Mouse (Mus musculus) NIH3T3 (cell line): ENCODE data around the gene Eno2.
"Not testable (repeated sequence)": the region's sequence is repeated elsewhere in the genome, so short reads cannot be mapped to it uniquely, and the experiment has no call there.

ENCODE experiments used
- DNase-seq: peaks from one replicate; pipeline ENCODE4 v3.0.0-alpha.2; 2012; ENCODE audit warnings: low read depth

The Eno2 gene

DNA sequence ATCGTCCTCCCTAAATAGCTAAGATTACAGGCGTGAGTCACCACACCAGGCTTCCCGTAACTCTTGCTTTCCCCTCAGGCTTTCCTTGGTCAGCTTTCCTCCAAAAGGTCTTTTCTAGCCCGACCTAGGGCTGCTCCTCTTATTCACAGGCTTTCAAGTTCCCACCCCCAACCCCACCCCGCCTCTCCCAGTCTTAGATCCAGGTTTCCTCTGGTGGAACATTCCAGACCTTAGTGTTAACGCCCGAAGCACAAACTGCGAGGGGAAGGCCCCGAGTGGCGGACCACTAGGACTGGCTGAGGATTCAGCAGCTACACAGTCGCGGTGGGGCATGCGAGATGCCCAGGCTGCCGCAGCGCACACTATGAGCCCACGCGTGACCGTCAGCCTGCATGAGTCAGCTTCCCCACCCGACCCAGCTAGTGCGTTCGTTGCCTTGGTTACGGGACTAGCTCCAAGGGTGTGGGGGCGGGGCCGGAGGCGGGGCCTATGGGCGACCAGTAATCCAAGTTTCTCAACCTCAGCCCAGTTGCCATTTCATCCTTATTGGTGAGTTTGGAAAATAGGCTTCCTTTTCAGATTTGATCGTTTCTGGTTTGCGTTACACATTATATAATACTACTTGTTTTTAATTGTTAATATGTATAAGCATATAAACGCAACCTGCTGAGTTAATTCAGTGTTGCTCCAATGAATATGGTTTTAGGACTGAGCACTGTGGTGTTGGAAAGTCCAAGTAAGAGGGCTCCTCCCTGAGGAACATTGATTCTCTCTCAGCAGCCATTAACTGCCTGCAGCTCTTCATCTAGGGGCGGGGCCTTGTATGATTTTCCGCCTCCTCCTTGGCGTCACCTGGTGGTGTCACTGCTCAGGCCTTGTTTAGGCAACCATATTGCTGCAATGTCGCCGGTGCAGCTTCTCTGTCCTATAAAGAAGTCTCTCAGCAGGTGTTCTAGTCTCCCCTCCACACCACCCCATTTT lies 36.2 kb upstream of the Eno2 start:
- DNase-seq: peak; percentile 100

DNA sequence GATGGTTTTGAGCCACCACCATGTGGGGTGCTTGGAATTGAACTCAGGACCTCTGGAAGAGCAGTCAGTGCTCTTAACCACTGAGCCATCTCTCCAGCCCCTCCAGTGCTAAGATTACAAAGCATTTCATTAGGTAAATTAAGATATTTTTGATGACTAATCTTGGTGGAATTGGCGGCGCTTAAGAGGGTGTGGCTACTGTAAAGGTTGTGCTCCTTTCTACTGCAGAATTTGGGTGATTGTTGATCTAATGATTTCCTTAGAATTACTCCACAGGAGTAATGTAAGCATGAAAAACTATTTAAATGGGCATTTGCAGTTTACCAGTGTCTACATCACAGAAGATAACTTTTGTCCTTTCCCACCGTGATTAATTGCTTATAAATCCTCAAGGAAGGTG lies 34.9 kb upstream of the Eno2 start:
- DNase-seq: no peak

DNA sequence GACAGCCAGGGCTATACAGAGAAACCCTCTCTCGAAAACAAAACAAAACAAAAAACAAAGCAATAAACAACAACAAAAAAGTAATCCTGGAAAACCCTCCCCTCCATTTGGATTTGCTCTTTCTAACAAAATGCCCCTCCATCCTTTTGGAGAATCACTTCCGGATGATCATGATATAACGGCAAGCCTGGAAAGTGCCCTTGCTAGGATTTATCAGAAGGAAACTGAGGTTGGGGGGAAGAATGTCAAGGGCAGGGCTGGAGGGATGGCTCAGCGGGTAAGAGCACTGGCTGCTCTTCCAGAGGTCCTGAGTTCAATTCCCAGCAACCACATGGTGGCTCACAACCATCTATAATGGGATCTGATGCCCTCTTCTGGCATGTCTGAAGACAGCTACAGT lies 34.2 kb upstream of the Eno2 start:
- not testable (repeated sequence) for DNase-seq

DNA sequence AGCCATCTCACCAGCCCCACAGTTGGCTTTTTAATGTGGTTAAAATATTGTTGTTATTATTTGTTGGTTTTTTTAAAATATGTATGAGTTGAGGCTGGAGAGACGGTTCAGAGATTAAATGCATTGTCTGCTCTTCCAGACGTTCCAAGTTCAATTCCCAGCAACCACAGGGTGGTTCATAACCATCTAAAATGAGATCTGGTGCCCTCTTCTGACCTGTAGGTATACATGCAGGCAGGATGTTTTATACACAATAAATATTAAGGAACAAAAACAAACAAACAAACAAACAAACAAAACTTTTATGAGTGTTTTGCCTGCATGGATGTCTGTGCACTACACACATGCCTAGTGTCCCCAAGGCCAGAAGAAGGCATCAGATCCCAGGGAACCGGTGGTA lies 33.6 kb upstream of the Eno2 start:
- DNase-seq: no peak

DNA sequence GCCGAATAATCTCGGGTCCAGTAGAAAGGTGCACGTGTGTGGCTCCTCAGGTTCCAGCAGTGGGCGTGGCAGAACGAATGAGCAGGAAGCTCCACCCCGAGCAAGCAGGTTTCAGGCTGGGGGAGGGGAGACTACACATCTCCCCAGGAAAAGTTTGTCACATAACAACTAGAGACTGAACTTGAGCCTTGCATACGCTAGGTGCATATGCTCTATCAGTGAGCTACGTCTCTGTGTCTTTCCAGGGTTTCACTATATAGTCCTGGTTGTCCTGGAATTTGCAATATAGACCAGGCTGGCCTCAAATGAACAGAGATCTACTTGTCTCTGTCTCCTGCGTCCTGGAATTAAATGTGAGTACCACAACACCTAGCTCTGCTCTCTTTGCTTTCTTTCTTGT lies 32.9 kb upstream of the Eno2 start:
- not testable (repeated sequence) for DNase-seq

DNA sequence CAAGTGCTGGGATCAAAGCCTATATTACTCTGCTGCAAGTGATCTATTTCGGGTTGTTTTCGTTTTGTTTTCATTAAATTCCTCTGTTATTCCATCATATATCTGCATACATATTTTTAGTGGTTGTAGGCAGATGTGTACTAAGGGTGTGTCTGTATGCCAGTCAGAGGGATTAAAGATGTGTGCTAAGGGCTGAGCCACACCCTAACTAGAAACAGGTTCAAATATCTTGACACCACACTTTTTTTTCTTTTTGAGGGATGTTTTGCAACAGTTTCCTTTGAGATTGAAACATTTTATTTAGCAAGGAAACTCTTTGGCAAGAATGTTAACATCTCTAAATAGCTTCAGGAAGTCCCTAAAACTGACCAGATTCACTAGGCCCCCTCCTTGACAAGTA lies 26.7 kb upstream of the Eno2 start:
- peak; percentile 39 for DNase-seq

DNA sequence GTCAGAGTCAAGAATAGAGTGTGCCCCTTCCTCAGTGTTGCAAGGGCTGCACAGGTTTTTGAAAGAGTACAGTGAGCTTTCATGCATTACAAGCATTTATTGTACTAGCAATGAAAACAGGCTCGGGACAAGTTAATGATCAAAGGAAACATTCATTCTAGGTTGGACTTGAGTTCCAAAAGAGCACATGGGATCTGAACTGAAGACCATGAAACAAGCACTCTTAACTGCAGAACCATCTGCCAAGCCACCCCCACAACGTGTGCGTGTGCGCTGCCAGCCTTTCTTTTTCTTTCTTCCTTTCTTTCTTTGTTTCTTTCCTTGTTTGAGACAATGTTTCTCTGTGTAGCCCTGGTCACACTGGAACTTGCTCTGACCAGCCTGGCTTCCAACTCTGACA lies 26.3 kb upstream of the Eno2 start:
- DNase-seq: no peak

DNA sequence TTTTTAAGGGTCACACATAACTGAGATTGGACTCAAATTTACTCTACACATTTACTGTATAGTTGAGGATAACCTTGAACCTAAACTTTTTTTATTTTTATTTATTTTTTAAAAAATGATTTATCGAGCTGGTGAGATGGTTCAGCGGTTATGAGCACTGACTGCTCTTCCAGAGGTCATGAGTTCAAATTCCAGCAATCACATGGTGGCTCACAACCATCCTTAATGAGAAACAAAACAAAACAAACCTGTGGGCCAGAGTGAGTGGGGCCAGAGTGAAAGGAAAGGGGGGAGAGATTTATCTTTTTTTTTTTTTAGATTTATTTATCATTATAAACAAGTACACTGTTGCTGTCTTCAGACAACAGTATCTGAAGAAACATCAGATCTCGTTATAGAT lies 22.4 kb upstream of the Eno2 start:
- DNase-seq: no peak

DNA sequence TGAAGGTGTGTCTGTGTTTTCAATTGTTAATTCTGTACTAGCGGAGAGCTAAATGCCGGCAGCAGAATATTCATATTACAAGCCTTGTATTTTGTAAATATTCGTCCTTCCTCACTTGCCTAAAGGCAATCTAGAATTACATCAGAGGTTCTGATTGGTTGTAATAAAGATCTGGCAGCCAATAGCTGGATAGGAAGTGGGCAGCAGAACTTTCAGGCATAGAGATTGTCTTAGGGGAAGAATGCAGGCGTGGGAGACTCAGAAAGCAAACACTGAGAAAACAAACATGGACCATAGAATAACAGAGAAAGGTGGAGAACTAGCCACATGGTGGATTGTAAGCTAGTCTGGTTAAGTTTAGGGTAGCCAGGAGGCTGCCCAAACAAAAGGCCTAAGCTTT lies 20.6 kb upstream of the Eno2 start:
- DNase-seq: no peak

DNA sequence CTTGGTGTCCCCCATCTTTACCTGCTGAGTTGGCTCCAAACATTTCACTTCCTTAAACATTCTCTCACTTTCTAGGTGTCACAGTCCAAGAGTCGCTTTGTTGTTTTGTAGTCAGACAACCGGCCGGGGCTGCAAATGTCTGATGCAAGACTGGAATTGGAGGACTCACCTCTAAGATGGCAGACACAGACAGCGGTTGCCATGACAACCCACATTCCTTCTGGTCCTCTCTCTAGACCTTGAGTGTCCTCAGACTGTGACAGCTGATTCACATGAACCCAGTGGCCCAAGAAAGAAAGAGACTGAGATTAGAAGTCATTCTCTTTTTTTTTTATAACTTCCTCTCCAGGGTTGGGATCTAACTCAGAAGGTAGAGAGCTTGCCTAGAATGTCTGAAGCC lies 20.0 kb upstream of the Eno2 start:
- no peak for DNase-seq

DNA sequence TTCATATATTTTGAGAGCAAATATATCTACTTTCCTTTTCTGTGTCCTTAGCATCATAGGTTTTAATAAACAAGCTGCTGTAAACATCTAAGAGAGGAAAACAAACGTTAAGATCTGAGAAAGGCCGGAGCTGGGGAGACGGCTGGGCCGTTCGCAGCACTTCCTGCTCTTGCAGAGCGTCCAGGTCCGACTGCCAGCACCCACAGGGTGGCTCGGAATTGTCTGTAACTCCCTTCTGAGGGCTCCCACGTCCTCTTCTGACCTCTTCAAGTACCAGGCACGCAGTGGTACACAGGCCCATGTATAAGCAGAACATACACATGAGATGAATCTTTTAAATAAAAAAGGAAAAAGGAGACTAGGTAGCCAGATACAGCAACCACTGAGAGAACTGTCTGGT lies 18.2 kb upstream of the Eno2 start:
- no peak for DNase-seq

DNA sequence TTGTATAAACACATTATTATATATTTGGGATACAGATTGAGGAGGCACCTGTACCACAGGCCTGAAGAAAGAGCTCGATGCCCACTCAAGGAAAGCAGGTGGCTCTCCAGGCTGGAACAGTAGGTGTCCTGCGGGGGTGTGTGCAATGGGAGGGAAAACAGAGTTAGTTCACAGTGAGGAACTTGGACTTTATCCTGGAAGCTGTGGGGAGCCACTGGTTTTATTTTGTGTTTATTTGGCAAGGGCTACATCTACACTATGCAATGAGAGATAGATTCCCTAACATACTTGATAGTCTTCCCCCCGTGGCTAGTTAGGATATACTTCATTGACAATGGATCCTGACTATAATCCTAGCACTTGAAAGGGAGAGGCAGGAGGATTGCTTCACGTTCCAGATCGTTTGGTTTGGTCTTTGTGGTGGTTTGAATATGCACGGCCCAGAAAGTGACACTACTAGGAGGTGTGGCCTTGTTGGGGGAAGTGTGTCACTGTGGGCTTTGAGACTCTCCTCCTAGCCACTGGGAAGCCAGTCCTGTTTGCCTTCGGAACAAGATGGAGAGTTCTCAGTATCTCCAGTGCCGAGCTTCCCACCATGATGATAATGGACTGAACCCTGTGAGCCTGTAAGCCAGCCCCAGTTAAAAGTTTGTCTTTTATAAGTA lies 17.4 kb upstream of the Eno2 start:
- no peak for DNase-seq

DNA sequence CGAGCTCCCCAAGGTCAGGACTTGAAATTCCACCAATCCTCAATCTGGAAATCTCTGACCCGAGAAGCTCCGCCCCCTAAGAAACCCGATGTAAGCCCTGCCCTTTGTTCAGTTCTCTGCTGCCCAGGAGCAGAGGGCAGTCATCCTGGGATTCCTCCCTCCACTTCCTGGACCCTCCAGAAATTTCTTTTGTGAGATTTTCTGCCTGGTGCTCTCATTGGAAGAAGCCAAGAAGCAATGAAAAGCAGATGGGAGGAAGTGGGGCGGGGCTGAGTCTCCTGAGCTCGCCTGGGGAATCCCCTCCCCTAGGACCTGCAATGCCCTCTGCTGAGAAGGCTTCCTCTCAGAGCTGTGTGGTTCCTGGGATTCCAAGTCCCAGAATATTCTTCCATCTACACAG lies 13.0 kb upstream of the Eno2 start:
- DNase-seq: peak; percentile 89

DNA sequence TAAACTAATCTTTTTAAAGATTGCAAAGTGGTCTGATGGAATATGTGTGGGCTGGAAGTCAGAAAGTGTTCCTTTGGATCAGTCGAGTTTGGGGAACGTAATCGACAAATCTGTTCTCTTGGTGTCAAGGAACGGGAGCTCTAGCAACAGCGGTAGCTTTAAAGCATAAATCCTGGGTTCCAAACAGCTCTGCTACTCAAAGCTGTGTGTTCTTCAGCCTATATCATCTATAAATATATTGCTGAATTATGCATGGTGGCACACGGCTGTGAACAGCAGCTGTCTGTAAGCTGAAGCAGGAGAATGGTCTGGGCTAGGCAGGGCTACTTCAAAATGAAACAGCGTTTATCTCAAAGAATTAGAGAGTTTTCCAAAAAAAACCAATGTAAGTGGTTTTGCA lies 11.4 kb upstream of the Eno2 start:
- no peak for DNase-seq

DNA sequence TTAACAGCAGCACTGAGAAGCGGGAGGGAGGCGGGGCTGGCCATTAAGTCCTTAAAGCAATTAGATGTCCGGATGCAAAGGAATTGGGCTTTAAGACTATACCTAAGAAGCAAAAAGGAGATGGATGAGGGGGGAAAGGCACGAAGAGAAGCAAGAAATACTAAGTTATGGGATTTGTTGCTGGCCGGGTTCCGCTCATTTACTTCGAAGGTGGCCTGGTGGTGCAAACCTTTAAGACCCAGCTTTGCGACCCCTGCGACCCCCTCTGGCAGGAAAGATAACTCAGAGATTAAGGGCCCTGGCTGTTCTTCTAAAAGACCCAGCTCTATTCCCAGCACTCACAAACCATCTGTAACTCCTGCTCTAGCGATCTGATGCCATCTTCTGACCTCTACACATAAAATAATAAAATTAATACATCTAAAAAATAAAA lies 10.5 kb upstream of the Eno2 start:
- DNase-seq: no peak

DNA sequence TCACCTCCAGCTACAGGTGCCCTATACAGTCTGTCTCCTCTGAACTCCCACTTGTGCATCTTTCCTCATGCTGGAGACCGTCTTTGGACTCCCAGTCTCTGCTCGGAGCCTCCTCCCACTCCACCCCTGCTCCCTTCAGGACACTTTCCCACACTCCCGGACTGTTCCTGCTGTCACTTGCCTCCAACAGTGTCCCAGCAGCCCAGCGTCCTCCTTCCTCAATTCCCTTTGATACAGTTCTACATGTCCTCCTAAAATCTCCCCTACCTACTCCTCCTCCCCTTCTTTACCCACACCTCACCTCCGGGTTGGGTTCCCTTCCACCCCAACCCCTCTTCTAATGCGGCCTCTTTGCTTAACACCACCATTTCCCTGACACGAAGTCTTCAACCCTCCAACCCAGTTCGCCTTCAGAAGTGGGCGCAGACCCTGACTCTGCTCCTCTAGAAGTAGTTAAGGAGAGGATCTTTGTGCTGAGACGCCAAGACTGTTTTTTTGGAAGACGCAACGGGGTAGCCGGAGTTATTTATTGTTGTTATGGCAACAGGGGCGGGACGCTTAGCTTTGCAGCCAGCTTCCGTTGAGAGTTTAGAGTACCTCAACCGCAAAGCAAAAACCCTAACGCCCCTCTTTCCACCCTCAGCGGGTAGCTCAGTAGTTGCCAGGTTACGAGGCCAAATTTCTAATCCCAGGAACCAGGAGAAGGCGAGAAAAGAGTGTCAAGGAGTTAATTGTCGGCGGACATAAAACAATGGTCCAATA lies 9.9 kb upstream of the Eno2 start, which contains the start of gene Lrrc23:
TSS of gene Lrrc23 (minus strand) at position 506 of the 762 bp plus-strand sequence.
- DNase-seq: no peak

DNA sequence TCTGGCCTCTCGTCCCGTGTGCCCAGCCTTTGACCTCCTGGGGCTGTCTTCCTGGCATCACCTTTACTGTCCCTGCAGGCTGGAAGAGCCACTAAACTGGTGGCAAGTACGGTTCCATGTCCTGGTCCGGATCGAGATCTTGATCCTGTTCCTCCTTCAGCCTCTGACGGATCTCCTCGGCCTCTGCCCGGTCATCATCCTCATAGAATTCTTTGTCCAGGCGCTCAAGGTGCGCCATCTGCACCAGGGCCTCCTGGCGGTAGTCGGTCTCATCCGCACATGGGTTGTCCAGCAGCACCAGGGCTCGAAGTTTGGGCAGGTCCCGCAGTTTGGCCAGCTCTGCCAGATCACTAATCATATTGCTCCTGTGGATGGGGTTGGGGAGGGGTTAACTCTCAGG lies 1.0 kb upstream of the Eno2 start:
- no peak for DNase-seq

DNA sequence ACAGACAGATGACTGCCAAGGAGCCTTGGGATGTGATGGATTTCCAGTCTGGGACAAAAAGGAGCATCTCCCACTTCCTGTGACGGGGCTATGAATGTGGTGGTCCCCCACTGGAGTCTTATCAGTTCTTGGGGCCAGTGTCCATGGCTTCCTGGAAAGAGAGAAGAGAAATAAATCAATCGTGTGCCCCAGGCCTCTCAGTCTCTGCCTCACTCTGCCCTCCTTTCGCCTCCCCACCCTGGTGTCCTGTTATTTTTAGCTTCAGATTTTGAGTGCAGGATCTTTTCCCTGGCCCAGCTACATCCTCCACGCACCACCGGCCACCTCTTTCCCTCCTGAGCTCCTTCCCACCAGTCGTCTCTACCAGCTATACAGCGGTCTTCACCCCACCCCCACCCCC lies 540 bp upstream of the Eno2 start:
- no peak for DNase-seq

DNA sequence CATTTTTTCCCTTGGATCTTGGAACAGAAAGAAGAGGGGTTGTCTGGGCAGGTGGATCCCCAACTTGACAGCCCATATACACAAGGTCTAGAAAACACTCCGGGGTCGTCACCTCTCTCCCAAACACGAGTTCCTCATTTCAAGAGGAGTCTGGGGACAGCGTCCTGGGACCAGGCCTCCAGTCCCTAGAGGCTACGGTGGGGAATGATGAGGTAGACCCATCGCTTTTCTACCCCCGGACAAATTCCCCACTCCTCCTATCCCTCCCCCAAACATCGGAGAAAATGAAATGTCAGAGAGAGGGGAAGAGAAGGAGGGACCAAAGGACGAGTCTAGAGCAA lies 799 bp downstream of the Eno2 start:
- DNase-seq: no peak

DNA sequence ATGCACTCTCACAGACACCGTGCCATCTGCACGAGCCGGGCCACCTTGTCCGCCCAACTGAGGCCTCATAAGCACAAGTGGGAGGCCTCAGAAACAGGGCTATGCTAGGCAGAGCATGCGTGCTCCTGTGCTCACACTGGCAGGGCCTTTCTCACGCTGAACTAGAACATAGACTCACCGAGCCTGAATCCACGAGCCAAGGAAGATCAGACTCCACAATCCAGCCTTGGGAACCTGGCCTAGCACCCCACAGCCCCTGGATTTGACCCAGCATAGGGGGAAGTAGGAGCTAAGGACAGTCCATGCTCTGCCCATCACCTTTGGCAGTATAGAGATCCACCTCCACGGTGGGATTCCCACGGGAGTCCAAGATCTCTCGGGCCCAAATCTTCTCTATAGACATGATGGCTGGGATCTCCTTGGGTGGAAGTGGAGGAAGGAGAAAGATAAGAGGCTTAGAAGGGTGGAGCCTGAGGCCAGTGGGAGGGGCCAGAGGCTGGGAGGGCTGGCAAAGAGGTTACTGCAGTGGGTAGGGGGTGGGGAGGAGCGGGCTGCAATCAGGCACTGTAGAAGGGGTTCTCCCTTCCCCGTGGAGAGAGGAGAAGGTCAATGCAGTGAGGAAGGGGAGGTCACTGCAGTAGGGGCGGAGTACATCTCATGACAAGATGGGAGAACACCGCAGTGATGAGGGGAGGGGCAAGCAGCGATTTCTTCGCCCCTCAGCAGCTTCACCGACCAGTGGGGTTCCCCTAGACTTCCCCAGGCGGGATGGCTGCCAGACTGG lies 1.4 kb downstream of the Eno2 start:
- peak; percentile 76 for DNase-seq

DNA sequence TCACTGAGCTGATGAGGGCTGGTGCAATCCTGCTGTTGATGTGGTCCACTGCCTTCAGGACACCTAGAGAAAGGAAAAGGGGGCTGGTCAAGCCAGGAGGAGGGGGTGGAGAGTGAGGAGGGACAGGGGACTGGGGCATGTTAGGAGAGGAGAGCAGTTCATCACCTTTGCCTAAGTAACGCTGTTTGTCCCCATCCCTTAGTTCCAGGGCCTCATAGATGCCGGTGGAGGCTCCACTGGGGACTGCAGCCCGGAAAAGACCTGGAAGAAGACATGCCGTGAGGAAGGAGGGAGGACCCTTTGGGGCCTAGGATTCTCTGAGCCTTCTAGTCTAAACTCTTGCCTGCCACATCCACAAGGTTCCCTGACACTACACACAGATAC lies 1.9 kb downstream of the Eno2 start:
- DNase-seq: no peak

DNA sequence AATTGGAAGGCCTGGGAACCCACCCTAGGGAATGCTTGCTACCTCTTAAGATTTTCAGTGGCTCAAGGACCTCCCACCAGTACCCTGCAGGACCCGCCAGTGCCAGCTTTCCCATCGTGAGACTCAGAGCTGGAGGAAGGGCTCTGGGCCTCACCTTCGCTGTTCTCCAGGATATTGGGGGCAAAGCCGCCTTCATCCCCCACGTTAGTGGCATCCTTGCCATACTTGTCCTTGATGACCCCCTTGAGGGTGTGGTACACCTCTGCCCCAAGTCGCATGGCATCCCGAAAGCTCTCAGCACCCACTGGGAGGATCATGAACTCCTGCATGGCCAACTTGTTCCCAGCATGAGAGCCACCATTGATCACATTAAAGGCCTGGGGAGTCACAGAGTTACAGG lies 3.5 kb downstream of the Eno2 start:
- no peak for DNase-seq
